In the genomic region with DNA sequence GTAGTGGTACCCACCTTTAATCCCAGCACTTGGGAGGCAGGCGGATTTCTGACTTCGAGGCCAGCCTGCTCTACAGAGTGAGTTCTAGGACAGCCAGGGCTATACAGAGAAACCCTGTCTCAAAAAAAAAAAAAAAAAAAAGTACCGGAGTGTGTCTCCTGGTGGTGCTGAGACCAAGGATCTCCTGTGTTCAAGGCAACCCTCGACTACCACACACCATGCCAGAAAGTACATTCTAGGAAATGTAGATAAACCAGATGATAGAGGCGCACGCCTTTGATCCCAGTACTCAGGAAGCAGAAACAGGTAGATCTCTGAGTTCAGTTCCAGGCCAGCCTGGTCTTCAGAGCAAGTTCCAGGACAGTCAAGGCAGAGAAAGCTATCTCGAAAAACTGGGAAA, we compare ENCODE assay signal across 8 mouse cellular contexts. TPM values are rescaled to one million over a fixed set of nuclear protein-coding genes. Genes with fewer than 3 reads are reported as not detected.
A peak's percentile ranks its signal among the peaks of the same experiment; 100 is the strongest.
DNase-seq lines count a peak whose midpoint lies in the region; ATAC-seq and TF ChIP-seq lines count a peak whose summit lies in the region.

No protein-coding gene starts in this region.

- H3K4me3 ChIP-seq in heart, embryonic 12.5 days: peak overlapping the region; percentile 74
- peak overlapping the region; percentile 60 to 88 for H3K4me3 ChIP-seq in MEL (ENCODE audit: control insufficient read depth in 1 of 2, insufficient read depth in 1 of 2, low read depth in 2 of 2, low read length in 2 of 2)
- H3K4me3 ChIP-seq in hindbrain, embryonic 13.5 days: peak overlapping the region; percentile 91
- peak overlapping the region; percentile 69 for H3K4me3 ChIP-seq in midbrain, embryonic 11.5 days (ENCODE audit: low read depth, low read length)

- peaks cover 17% of the 10 kb centered on the region for H3K36me3 ChIP-seq in heart, embryonic 12.5 days
- H3K36me3 ChIP-seq in MEL (ENCODE audit: control insufficient read depth in 1 of 2, insufficient read depth in 2 of 2, low read length in 2 of 2): peaks cover 13 to 27% of the 10 kb centered on the region in 2 experiments
- H3K36me3 ChIP-seq in hindbrain, embryonic 13.5 days: peaks cover 15% of the 10 kb centered on the region
- H3K36me3 ChIP-seq in midbrain, embryonic 11.5 days (ENCODE audit: control insufficient read depth, insufficient read depth, low read length): peaks cover 7% of the 10 kb centered on the region

- no peak for TF ChIP-seq EP300 in MEL (IDR thresholded peaks at IDR 0.05; ENCODE audit: low read depth in 1 of 2, low read length in 2 of 2)

- no peak for TF ChIP-seq CTCF in MEL (IDR thresholded peaks at IDR 0.05 in 2 of 3, conservative IDR thresholded peaks at IDR 0.05 in 1 of 3; ENCODE audit: control insufficient read depth in 1 of 3, insufficient read depth in 1 of 3, low read depth in 2 of 3, low read length in 3 of 3, poor library complexity in 1 of 3, severe bottlenecking in 1 of 3)

- peaks cover 13% of the 10 kb centered on the region for H3K4me1 ChIP-seq in heart, embryonic 12.5 days (replicated peaks)
- H3K4me1 ChIP-seq in MEL (ENCODE audit: control insufficient read depth in 1 of 2, insufficient read depth in 2 of 2, low read length in 2 of 2): peaks cover 5 to 21% of the 10 kb centered on the region in 2 experiments; a peak in 3 of 4 replicates
- peaks cover 36% of the 10 kb centered on the region for H3K4me1 ChIP-seq in hindbrain, embryonic 13.5 days (replicated peaks)
- peaks cover 14% of the 10 kb centered on the region for H3K4me1 ChIP-seq in midbrain, embryonic 11.5 days (ENCODE audit: control insufficient read depth, insufficient read depth, low read length)

- DNase-seq in heart, postnatal 25 days (ENCODE audit: low spot score): no peak
- DNase-seq in MEL (ENCODE audit: low read depth, low spot score): peak; percentile 64
- DNase-seq in midbrain, embryonic 11.5 days (ENCODE audit: low spot score, missing footprints): no peak
- DNase-seq in gastrocnemius, adult 18-20 months (ENCODE audit: low spot score): no peak
- DNase-seq in gastrocnemius, postnatal 10 days: no peak
- DNase-seq in layer of hippocampus, adult 18-20 months (ENCODE audit: low spot score in 2 of 2): no peak

- intact Hi-C loops in heart, postnatal 25 days (cut with DNase I): no loop called here

- 52% methylated on average over 7 of the region's 7 CpGs for WGBS in heart, embryonic 12.5 days
- WGBS in hindbrain, embryonic 13.5 days: 58% methylated on average over 7 of the region's 7 CpGs
- WGBS in midbrain, embryonic 11.5 days: 58% methylated on average over 7 of the region's 7 CpGs

- no peak for TF ChIP-seq RAD21 in MEL (IDR thresholded peaks at IDR 0.05; ENCODE audit: low read depth, low read length)

- H3K4me2 ChIP-seq in heart, embryonic 12.5 days: peak overlapping the region; percentile 77
- H3K4me2 ChIP-seq in hindbrain, embryonic 13.5 days: peak overlapping the region; percentile 55
- H3K4me2 ChIP-seq in midbrain, embryonic 11.5 days: peak overlapping the region; percentile 81

- ATAC-seq in heart, embryonic 12.5 days (ENCODE audit: insufficient number of reproducible peaks, low FRiP score): no peak
- no peak; the same call in 1 of the 2 replicates for ATAC-seq in hindbrain, embryonic 13.5 days (ENCODE audit: low FRiP score)
- no peak for ATAC-seq in midbrain, embryonic 11.5 days (ENCODE audit: low FRiP score)

- H3K9ac ChIP-seq in heart, embryonic 12.5 days: peak overlapping the region; percentile 83
- H3K9ac ChIP-seq in MEL (ENCODE audit: control insufficient read depth, low read depth, low read length, poor library complexity, severe bottlenecking): peak overlapping the region; percentile 87
- peak overlapping the region; percentile 99 for H3K9ac ChIP-seq in hindbrain, embryonic 13.5 days
- peak overlapping the region; percentile 95 for H3K9ac ChIP-seq in midbrain, embryonic 11.5 days (ENCODE audit: low read length)

- no peak overlapping the region for H3K27ac ChIP-seq in heart, embryonic 12.5 days (ENCODE audit: poor library complexity, severe bottlenecking)
- H3K27ac ChIP-seq in MEL (ENCODE audit: control insufficient read depth, low read depth, low read length): no peak overlapping the region
- peak overlapping the region; percentile 97; the same call in 1 of the 2 replicates for H3K27ac ChIP-seq in hindbrain, embryonic 13.5 days
- peak overlapping the region; percentile 79; the same call in 1 of the 2 replicates for H3K27ac ChIP-seq in midbrain, embryonic 11.5 days (ENCODE audit: low read depth, low read length)

- no peaks in the 10 kb centered on the region for H3K9me3 ChIP-seq in heart, embryonic 12.5 days (replicated peaks)
- no peaks in the 10 kb centered on the region for H3K9me3 ChIP-seq in MEL (replicated peaks; ENCODE audit: insufficient read depth, low read length)
- no peaks in the 10 kb centered on the region for H3K9me3 ChIP-seq in hindbrain, embryonic 13.5 days
- no peaks in the 10 kb centered on the region for H3K9me3 ChIP-seq in midbrain, embryonic 11.5 days (ENCODE audit: control insufficient read depth, low read length)

- peaks cover 31% of the 10 kb centered on the region for H3K79me2 ChIP-seq in MEL (ENCODE audit: control insufficient read depth, insufficient read depth, low read length, poor library complexity)

- H3K27me3 ChIP-seq in heart, embryonic 12.5 days (replicated peaks): no peaks in the 10 kb centered on the region
- H3K27me3 ChIP-seq in MEL (ENCODE audit: control insufficient read depth in 1 of 2, insufficient read depth in 2 of 2, low read length in 2 of 2): no peaks in the 10 kb centered on the region
- no peaks in the 10 kb centered on the region for H3K27me3 ChIP-seq in hindbrain, embryonic 13.5 days
- no peaks in the 10 kb centered on the region for H3K27me3 ChIP-seq in midbrain, embryonic 11.5 days (ENCODE audit: control insufficient read depth, insufficient read depth, low read length)

- TF ChIP-seq POLR2A in MEL (IDR thresholded peaks at IDR 0.05; ENCODE audit: control insufficient read depth in 1 of 2, insufficient read depth in 1 of 2, low read depth in 1 of 2, low read length in 2 of 2, poor library complexity in 1 of 2): no peak

TF ChIP-seq in MEL, 35 proteins besides CTCF, POLR2A, EP300 and RAD21:
- peak; percentile 52; the same call in 1 of the 2 replicates for TF ChIP-seq MAX (IDR thresholded peaks at IDR 0.05; ENCODE audit: low read length)
- TF ChIP-seq SIN3A (IDR thresholded peaks at IDR 0.05; ENCODE audit: low read length): peak; percentile 25; the same call in 1 of the 2 replicates
- no peak for TF ChIP-seq TAL1 (IDR thresholded peaks at IDR 0.05; ENCODE audit: low read length)
- TF ChIP-seq ZNF384 (IDR thresholded peaks at IDR 0.05; ENCODE audit: low read depth, low read length): peak; percentile 84
- TF ChIP-seq MXI1 (IDR thresholded peaks at IDR 0.05; ENCODE audit: low read depth, low read length): no peak
- TF ChIP-seq CHD1 (IDR thresholded peaks at IDR 0.05; ENCODE audit: low read depth, low read length): no peak
- no peak for TF ChIP-seq JUND (IDR thresholded peaks at IDR 0.05; ENCODE audit: low read depth, low read length)
- TF ChIP-seq GABPA (IDR thresholded peaks at IDR 0.05; ENCODE audit: low read depth, low read length): no peak
- 0 out of 2 replicates have a peak, but pooled peaks have one; percentile 21 for TF ChIP-seq ETS1 (IDR thresholded peaks at IDR 0.05; ENCODE audit: low read depth, low read length)
TF ChIP-seq in MEL: peak in this region for 4.

RNA-seq across cellular contexts. Expression of gene Drg1, which starts 0.9 kb away (rescaled TPM):
- 159 and 171 TPM in 2 replicates for polyA plus RNA-seq in heart, embryonic 12.5 days (2016; fragmentation: Nextera tagmentation; extraction: Ambion mirVana)
- 10 to 100 TPM; 58.0 to 65.0 TPM for total RNA-seq in heart, postnatal 25 days (2021)
- total RNA-seq in MEL (2012; rRNA removed): 204 and 212 TPM in 2 replicates
- polyA plus RNA-seq in MEL (2012; ENCODE audit: insufficient read depth in 1 of 2, insufficient read length in 2 of 2, low read depth in 1 of 2, low replicate concordance in 2 of 2, missing spikeins in 1 of 2): 1,000 to 10,000 TPM in 1 of 2 experiments, 100 to 1,000 TPM in 1; 161 to 1,664 TPM
- polyA plus RNA-seq in hindbrain, embryonic 13.5 days (2015; fragmentation: Nextera tagmentation; extraction: Ambion mirVana): 235 and 243 TPM in 2 replicates
- polyA plus RNA-seq in midbrain, embryonic 11.5 days (2014; fragmentation: Nextera tagmentation; extraction: Ambion mirVana): 327 and 332 TPM in 2 replicates
- 10 to 100 TPM; 44.5 to 45.0 TPM for total RNA-seq in gastrocnemius, adult 18-20 months (2021)
- total RNA-seq in gastrocnemius, postnatal 10 days (2021): 10 to 100 TPM; 47.3 to 52.0 TPM
- total RNA-seq in layer of hippocampus, adult 18-20 months (2021): 10 to 100 TPM; 92.5 to 93.4 TPM

RNA-seq across cellular contexts. Expression of gene Patz1, which starts 21.5 kb away (rescaled TPM):
- polyA plus RNA-seq in heart, embryonic 12.5 days (2016; fragmentation: Nextera tagmentation; extraction: Ambion mirVana): 35.6 and 39.5 TPM in 2 replicates
- 10 to 100 TPM; 25.6 to 26.4 TPM for total RNA-seq in heart, postnatal 25 days (2021)
- 52.0 and 63.1 TPM in 2 replicates for total RNA-seq in MEL (2012; rRNA removed)
- 10 to 100 TPM in 1 of 2 experiments, not detected in 1; 63.5 TPM for polyA plus RNA-seq in MEL (2012; ENCODE audit: insufficient read depth in 1 of 2, insufficient read length in 2 of 2, low read depth in 1 of 2, low replicate concordance in 2 of 2, missing spikeins in 1 of 2)
- polyA plus RNA-seq in hindbrain, embryonic 13.5 days (2015; fragmentation: Nextera tagmentation; extraction: Ambion mirVana): 69.6 TPM in 2 replicates
- polyA plus RNA-seq in midbrain, embryonic 11.5 days (2014; fragmentation: Nextera tagmentation; extraction: Ambion mirVana): 107 and 116 TPM in 2 replicates
- 10 to 100 TPM; 11.3 to 12.7 TPM for total RNA-seq in gastrocnemius, adult 18-20 months (2021)
- total RNA-seq in gastrocnemius, postnatal 10 days (2021): 10 to 100 TPM; 19.5 to 21.0 TPM
- 10 to 100 TPM; 50.6 to 51.5 TPM for total RNA-seq in layer of hippocampus, adult 18-20 months (2021)

Comparison
In these comparisons a context has a peak if more than half of its experiments do, and no peak if none do; other contexts are left out.
1. H3K27ac ChIP-seq: peak in hindbrain, embryonic 13.5 days (single experiment) and midbrain, embryonic 11.5 days (single experiment); none in heart, embryonic 12.5 days (single experiment) and MEL (single experiment).
2. Peak in every context shown above with its lines, with median percentiles within 50 percentile points of each other: H3K4me2 ChIP-seq, H3K4me3 ChIP-seq and H3K9ac ChIP-seq.